Mouse (Mus musculus): ENCODE results near the gene Nfya. TPM values are rescaled to one million over a fixed set of nuclear protein-coding genes. Genes with fewer than 3 reads are reported as not detected.
A peak's percentile ranks its signal among the peaks of the same experiment; 100 is the strongest.

Nfya gene
- polyA plus RNA-seq, 1 experiment from 2014 or later = 15.9 TPM

- Histone ChIP-seq H3K27ac (no peak overlapping the region), H3K4me2 (replicated peaks) (no peak overlapping the region), H3K27me3 (no peaks in the 10 kb centered on the region), H3K36me3 (no peaks in the 10 kb centered on the region), H3K4me1 (replicated peaks) (0 out of 2 replicates have a peak, but pooled peaks cover 3% of the 10 kb centered on the region), H3K4me3 (replicated peaks) (no peak overlapping the region), H3K9me3 (no peaks in the 10 kb centered on the region), H3K9ac (replicated peaks) (no peak overlapping the region)
- no peak; the same call in 1 of the 2 replicates for ATAC-seq
- 81% methylated on average over 13 of the region's 13 CpGs for WGBS
Measured at GRCm38 (mm10) chr17:48426991-48427750, 17.5 kb upstream of the Nfya start.

- Histone ChIP-seq H3K9ac (replicated peaks) (no peak overlapping the region), H3K27ac (no peak overlapping the region)
- 46% methylated on average over 9 of the region's 9 CpGs for WGBS
Measured at GRCm38 (mm10) chr17:48425823-48426612, 16.3 kb upstream of the Nfya start.

GRCm38 (mm10) chr17:48424237-48424636 is 14.5 kb upstream of the Nfya start:
- H3K9me3 ChIP-seq = no peaks in the 10 kb centered on the region
- H3K4me3 ChIP-seq (replicated peaks) = no peak overlapping the region
- no peaks in the 10 kb centered on the region for H3K27me3 ChIP-seq
- H3K4me2 ChIP-seq (replicated peaks) = no peak overlapping the region
- WGBS = 87% methylated on average over 9 of the region's 9 CpGs
- no peaks in the 10 kb centered on the region for H3K36me3 ChIP-seq
- H3K9ac ChIP-seq (replicated peaks) = no peak overlapping the region
- no peak overlapping the region for H3K27ac ChIP-seq
- 0 out of 2 replicates have a peak, but pooled peaks cover 3% of the 10 kb centered on the region for H3K4me1 ChIP-seq (replicated peaks)
- no peak for ATAC-seq

More at GRCm38 (mm10) chr17:48425823-48426612, 16.3 kb upstream of the Nfya start:
- no peaks in the 10 kb centered on the region for H3K9me3 ChIP-seq
- no peaks in the 10 kb centered on the region for H3K36me3 ChIP-seq
- H3K4me3 ChIP-seq (replicated peaks) = no peak overlapping the region
- H3K4me1 ChIP-seq (replicated peaks) = 0 out of 2 replicates have a peak, but pooled peaks cover 3% of the 10 kb centered on the region
- ATAC-seq = no peak
- no peaks in the 10 kb centered on the region for H3K27me3 ChIP-seq
- no peak overlapping the region for H3K4me2 ChIP-seq (replicated peaks)

GRCm38 (mm10) chr17:48419571-48419970 is 9.9 kb upstream of the Nfya start:
- Histone ChIP-seq H3K36me3 (peaks cover 18% of the 10 kb centered on the region), H3K4me1 (replicated peaks) (no peaks in the 10 kb centered on the region), H3K9ac (replicated peaks) (no peak overlapping the region), H3K9me3 (no peaks in the 10 kb centered on the region), H3K27ac (no peak overlapping the region), H3K27me3 (no peaks in the 10 kb centered on the region), H3K4me3 (replicated peaks) (no peak overlapping the region), H3K4me2 (replicated peaks) (no peak overlapping the region)
- 69% methylated on average over 2 of the region's 2 CpGs for WGBS
- ATAC-seq = no peak

GRCm38 (mm10) chr17:48418781-48419180 is 9.1 kb upstream of the Nfya start:
- no peak for ATAC-seq
- 93% methylated on average over 1 of the region's 1 CpGs for WGBS
- Histone ChIP-seq H3K27me3 (no peaks in the 10 kb centered on the region), H3K27ac (no peak overlapping the region), H3K4me1 (replicated peaks) (no peaks in the 10 kb centered on the region), H3K4me3 (replicated peaks) (no peak overlapping the region), H3K9me3 (no peaks in the 10 kb centered on the region), H3K36me3 (peaks cover 23% of the 10 kb centered on the region), H3K4me2 (replicated peaks) (no peak overlapping the region), H3K9ac (replicated peaks) (no peak overlapping the region)

- ATAC-seq = no peak
- H3K27ac ChIP-seq = no peak overlapping the region
- no peaks in the 10 kb centered on the region for H3K27me3 ChIP-seq
- H3K36me3 ChIP-seq = peaks cover 25% of the 10 kb centered on the region
- H3K4me1 ChIP-seq (replicated peaks) = no peaks in the 10 kb centered on the region
- no peaks in the 10 kb centered on the region for H3K9me3 ChIP-seq
- no peak overlapping the region for H3K9ac ChIP-seq (replicated peaks)
- 83% methylated on average over 7 of the region's 7 CpGs for WGBS
- H3K4me3 ChIP-seq (replicated peaks) = no peak overlapping the region
- no peak overlapping the region for H3K4me2 ChIP-seq (replicated peaks)
Measured at GRCm38 (mm10) chr17:48418174-48418573, 8.5 kb upstream of the Nfya start.

- H3K4me2 ChIP-seq (replicated peaks) = no peak overlapping the region
- H3K36me3 ChIP-seq = peaks cover 29% of the 10 kb centered on the region
- peak; percentile 52; the same call in 1 of the 2 replicates for ATAC-seq
Measured at GRCm38 (mm10) chr17:48417521-48417920, 7.8 kb upstream of the Nfya start.

GRCm38 (mm10) chr17:48416425-48417195 is 6.9 kb upstream of the Nfya start:
- no peaks in the 10 kb centered on the region for H3K27me3 ChIP-seq
- whole genome bisulfite sequencing = 90% methylated on average over 14 of the region's 14 CpGs
- H3K4me2 ChIP-seq (replicated peaks) = no peak overlapping the region
- H3K36me3 ChIP-seq = peaks cover 30% of the 10 kb centered on the region
- H3K27ac ChIP-seq = no peak overlapping the region
- H3K4me3 ChIP-seq (replicated peaks) = no peak overlapping the region
- ATAC-seq = peak; percentile 89
- H3K9ac ChIP-seq (replicated peaks) = no peak overlapping the region
- H3K9me3 ChIP-seq = no peaks in the 10 kb centered on the region
- peaks cover 7% of the 10 kb centered on the region for H3K4me1 ChIP-seq (replicated peaks)

More at GRCm38 (mm10) chr17:48417521-48417920, 7.8 kb upstream of the Nfya start:
- Histone ChIP-seq H3K4me1 (replicated peaks) (no peaks in the 10 kb centered on the region), H3K27ac (no peak overlapping the region), H3K27me3 (no peaks in the 10 kb centered on the region), H3K9ac (replicated peaks) (no peak overlapping the region), H3K4me3 (replicated peaks) (no peak overlapping the region), H3K9me3 (no peaks in the 10 kb centered on the region)
- WGBS = 92% methylated on average over 6 of the region's 6 CpGs

GRCm38 (mm10) chr17:48416011-48416410 is 6.3 kb upstream of the Nfya start:
- Histone ChIP-seq H3K4me1 (replicated peaks) (peaks cover 13% of the 10 kb centered on the region), H3K9me3 (no peaks in the 10 kb centered on the region), H3K4me3 (replicated peaks) (no peak overlapping the region), H3K9ac (replicated peaks) (no peak overlapping the region), H3K36me3 (peaks cover 30% of the 10 kb centered on the region), H3K27me3 (no peaks in the 10 kb centered on the region), H3K27ac (no peak overlapping the region), H3K4me2 (replicated peaks) (no peak overlapping the region)
- ATAC-seq = no peak
- WGBS = 84% methylated on average over 7 of the region's 7 CpGs

GRCm38 (mm10) chr17:48411241-48411640 is 1.5 kb upstream of the Nfya start:
- Histone ChIP-seq H3K4me1 (replicated peaks) (peaks cover 31% of the 10 kb centered on the region), H3K36me3 (peaks cover 22% of the 10 kb centered on the region), H3K27me3 (no peaks in the 10 kb centered on the region), H3K4me3 (replicated peaks) (peak overlapping the region; percentile 88), H3K9me3 (no peaks in the 10 kb centered on the region), H3K27ac (no peak overlapping the region; the same call in 1 of the 2 replicates), H3K9ac (replicated peaks) (peak overlapping the region; percentile 83), H3K4me2 (replicated peaks) (peak overlapping the region; percentile 81)
- WGBS = 59% methylated on average over 8 of the region's 8 CpGs
- no peak for ATAC-seq

GRCm38 (mm10) chr17:48410299-48410785 is 636 bp upstream of the Nfya start:
- peak; percentile 35 for ATAC-seq
- Histone ChIP-seq H3K27me3 (no peaks in the 10 kb centered on the region), H3K9ac (replicated peaks) (peak overlapping the region; percentile 83), H3K9me3 (no peaks in the 10 kb centered on the region), H3K4me3 (replicated peaks) (peak overlapping the region; percentile 88), H3K36me3 (peaks cover 19% of the 10 kb centered on the region), H3K27ac (peak overlapping the region; percentile 100), H3K4me2 (replicated peaks) (peak overlapping the region; percentile 81), H3K4me1 (replicated peaks) (peaks cover 31% of the 10 kb centered on the region)
- under 1% methylated on average over 13 of the region's 13 CpGs for WGBS
